Mouse (Mus musculus) kidney, adult 11 months (tissue): ENCODE results near the gene Actr10.

Source experiments
- DNase-seq: peaks from one replicate; pipeline ENCODE4 v3.0.0; 2022

Actr10 gene

DNA sequence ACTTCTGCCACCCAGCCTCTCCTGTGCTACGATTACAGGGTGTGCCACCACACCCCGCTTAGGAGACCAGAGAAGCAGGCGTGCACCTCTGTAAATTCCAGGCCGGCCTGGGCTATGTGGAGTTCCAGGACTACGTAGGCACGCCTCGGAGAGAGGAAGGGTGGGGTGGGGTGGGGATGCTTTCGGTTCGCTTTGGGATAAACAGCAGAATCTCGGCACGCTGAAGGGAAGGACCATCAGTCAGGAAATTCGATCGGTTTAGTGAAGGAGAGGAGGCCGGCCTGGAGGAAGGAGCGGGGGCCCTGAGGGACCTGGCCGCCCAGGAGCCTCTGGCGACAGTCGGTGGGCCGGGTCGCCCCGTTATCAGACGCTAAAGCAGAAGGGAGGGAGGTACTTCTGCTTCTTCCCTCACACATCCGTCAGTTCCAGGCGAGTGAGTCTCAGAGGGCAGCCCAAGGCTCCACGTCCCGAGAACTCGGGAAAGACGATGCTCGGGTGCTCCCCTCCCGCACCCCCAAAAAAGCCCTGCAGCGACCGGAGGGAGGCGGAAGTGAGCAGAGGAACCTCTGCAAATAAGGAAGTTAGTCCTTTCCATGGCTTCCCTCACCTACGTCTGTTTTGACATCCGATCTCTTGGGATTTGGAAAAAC is 30.6 kb downstream of the Actr10 start:
- peak; percentile 84 for DNase-seq

DNA sequence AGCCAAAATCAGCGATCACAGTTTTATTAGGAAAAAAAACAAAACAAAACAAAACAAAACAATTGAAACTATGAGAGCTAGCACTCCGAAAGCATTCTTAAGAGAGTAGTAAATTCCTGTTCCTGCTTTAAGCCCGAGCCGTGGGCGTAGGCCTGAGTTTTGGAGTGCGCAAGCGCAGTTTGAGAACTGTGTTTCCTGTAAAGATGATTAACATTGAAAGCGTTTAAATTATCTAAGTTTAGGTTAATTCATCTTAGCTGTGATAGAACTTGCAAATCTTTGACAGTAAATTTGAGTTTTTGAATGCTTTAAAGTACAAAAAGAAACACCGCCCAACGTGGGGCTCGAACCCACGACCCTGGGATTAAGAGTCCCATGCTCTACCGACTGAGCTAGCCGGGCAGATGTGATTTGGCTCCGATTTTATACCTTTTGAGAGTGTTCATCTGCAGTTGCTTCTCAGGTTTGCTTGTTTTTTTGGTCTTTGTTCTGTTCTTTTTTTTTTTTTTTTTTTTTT is 31.2 kb downstream of the Actr10 start:
- peak; percentile 86 for DNase-seq

DNA sequence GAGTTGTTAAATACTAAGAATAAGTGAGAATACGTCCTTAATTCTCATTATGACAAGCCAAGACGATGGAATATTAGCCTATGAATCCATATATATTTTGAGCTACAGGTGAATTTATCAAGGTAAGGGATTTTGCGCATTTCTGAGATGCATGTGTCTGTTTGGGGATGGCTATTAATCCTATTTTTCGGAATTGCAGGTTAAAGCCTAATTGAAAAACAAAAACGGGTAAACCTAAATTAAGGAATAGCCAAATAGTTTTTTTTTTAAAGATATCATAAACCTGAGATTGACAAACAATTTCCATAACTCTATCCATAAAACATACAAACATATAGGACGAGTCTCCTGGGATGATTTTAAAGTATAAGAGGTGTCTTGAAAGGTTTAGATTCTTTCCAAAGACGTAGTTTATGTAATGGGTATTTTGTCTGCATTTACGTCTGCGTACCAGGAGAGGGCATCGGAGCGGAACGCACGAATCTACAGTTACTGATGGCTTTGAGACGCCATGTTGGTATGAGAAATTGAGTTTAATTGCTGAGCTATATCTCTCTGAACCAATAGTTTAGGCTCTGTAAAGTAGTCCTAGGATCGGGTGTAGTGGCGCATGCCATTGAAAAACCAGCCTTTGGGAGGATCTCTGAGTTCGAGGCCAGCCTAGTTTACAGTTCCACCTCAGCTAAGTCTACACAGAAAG is 32.0 kb downstream of the Actr10 start:
- peak; percentile 52 for DNase-seq

DNA sequence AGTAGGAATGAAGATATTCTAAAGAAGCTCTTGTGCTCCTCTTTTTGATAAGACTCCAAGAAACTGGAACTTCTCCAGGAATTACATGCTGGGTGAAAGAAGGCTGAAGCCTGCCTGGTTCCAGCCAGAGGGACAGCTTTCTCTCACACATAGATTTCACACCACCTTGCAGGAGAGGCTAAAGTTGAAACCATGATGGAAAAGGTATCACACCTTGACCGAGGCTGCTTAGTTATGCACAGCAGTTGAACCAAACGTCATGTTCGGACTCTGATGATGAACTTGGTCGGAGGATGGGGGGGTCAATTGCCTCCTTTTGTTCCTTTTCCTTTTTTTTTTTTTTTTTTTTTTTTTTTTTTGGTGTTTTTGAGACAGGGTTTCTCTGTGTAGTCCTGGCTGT is 36.2 kb downstream of the Actr10 start:
- no peak for DNase-seq

DNA sequence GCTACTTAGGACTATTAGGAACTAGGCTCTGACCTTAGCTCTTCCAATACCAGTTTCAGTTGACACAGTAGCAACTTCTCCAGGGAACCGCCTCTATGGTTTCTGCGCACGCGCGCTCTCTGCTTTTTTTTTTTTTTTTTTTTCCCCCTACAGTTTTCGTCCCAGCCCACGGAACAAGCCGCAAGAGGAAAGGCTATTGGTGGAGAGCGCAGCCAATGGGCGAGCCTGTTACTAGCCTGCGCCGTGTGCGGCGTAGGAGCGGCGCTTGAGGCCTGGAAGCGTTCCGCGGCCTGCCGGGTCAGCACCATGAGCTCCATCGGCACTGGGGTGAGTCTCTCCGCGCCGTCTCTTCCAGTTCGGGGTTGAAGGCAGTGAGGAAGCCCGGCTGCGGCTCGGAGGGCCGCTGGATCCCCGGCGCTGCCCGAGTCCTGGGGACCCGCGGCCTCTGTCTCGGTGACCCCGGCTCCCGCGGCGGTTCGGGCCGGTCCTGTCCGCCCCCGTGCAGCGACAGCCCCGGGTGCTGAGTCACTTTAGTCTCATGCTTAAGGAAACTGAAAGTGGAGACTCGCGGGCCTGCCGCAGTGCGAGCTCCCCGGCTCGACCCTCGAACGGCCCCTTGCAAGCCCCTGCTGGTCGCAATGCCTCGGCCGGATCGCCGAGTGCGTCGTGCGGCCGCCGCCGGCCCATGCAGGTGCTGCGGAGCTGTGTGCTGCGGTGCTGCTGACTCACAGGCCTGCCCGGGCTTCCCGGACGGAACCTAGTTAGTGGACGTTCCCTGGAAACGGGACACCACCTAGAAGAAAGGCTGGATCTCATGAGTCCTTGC is 37.0 kb downstream of the Actr10 start, which contains the start of gene Psma3:
Gene Psma3 (plus strand): TSS at position 181 of the 826 bp plus-strand sequence.
- DNase-seq: peak; percentile 93

DNA sequence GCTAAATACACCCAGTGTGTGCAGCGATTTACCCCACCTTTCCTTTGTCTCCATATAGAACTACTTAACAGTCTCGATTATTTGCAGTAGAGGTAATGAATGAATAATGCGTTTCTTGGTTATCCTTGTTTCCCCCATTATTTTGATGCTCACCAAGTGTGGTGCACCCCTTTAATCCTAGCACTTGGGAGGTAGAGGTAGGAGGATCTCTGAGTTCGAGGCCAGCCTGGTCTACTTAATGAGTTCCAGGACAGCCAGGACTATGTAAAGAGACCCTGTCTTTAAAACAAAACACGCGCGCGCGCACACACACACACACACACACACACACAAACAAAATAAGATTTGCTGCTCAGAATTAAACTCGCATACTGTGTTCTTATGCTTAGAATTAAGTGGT is 37.7 kb downstream of the Actr10 start:
- no peak for DNase-seq

DNA sequence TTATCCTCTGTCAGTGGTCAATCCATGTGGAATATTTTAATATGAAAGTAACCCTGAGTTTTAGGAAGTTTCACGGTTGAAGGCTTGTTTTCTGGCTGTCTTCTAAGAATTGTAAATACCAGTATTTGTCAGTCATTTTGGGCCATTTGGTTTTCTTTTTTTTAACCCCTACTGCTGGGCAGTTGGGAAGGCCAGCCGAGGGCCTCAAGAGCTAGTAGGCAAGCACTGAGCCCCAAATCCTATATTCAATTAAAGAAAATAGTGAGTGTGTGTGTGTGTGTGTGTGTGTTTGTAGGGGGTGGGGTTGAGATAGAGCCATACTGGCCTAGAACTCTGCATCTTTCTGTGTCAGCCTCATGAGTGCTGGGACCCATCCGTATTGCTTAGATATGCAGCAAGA is 38.2 kb downstream of the Actr10 start:
- DNase-seq: no peak

DNA sequence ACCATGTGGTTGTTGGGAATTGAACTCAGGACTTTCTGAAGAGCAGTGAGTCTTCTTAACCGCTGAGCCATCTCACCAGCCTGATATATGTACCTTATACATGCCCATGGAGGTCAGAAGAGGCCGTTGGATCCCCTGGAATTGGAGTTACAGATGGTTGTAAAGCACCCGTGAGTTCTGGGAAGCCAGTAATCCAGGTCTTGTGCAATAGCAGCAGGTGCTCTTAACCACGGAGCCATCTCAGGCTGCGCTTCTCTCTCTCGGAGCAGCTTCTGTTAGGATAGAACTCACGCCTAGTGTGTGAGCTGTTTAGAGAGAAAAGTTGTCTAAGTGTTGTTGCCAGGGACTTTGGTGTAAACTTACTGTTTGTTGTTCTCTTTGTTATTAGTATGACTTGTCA is 40.7 kb downstream of the Actr10 start:
- DNase-seq: no peak

DNA sequence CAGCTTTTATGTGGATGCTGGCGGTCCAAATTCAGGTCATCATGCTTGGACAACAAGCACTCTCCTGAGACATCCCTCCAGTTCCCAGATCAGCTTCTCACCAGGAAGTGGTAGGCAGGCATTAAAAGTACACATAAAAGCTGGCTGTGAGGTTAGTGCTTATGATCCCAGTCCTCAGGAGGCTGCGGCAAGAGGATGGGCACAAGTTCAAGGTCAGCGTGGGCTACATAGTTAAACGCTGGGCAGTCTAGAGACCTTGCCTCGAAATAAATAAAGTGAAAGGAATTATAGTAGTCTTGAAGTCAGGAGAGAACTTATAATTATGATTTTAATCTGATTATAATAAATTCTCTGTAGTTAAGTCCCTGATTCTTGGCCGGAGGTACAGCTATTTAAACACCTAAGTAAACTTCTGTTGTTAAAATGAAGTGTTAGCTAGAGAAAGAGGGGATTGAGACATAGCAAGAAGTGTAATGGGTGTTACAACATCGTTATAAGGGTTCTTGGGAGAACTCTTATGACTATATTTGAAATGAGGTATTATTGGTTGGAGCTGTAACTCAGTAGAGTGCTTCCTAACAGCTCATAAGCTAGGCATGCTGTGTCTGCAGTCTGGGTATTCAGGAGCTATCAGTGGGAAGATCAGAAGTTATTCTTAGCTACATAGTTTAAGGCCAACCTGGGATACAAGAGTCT is 47.3 kb downstream of the Actr10 start:
- DNase-seq: no peak

DNA sequence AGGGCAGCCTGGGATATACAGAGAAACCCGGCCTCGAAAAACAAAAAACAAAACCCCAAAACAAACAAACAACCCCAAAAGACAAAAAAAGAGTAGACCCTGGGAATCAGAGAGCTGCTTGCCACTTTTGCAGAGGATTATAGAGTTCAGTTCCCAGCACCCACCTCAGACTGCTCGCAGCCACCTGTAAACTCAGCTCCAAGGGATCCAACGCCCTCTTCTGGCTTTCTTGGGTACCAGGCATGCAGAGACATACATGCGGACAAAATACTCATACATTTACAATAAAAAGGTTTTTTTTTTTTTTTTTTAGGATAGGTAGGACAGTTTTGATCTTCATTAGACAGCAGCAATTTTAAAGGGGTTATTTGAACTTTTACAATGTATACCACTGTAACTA is 59.6 kb downstream of the Actr10 start:
- DNase-seq: no peak

DNA sequence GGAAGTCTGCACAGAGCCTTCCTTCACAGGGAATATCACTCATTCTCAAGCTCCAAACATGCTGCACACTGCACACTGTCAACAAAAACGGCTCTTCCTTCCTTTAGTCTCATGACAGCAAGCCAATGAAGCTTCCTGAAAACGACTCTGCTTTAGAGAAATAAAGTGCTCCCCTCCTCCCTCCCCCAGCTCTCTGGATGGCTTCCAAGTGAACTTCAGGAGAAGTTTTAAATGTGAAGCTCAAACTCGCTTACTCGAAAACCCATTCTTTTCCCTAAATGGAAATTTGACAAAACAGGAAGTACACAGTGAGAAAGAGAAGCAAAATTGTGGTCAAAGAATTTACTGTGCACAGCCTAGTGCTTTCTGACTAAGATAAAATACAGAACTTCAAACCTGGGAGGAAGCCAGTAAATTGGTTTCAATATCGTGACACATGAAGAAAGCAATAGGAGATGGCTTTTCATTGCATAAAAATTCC is 61.8 kb downstream of the Actr10 start:
- DNase-seq: peak; percentile 47

DNA sequence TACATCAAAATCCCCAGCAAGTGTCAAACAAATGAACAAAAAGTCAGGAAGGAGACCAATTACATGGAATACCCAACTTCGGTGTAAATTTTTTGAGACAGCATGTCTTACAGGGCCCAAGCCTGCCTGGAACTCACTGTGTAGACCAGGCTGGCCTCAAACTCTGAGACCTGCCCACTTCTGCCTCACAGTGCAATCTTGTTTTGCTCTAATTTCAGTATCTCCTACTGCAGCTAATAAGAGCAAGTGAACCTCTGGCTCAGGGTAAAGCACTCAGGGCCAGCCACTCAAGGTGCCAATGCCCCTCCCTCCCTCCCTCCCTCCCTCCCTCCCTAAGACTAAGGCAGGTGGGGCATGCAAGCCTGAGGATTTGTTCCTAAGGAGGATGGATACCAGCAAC is 62.7 kb downstream of the Actr10 start:
- no peak for DNase-seq

DNA sequence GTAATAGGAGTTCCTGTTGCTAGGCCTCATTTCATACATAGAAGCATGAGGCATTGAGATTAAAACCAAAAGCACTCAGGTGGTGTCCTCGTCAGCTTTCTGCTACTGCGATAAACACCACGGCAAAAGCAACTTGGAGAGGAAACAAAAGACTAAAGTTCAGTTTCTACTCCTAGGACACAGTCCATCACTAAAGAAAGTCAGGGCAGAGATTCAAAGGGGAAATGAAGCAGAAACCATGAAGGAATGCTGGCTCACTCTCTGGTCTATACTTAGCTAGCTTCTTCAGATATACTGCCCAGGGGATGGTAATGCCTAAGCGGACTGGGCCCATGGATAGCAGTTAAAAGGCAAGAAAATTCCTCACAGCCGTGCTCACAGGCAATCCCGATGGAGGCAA is 63.8 kb downstream of the Actr10 start:
- DNase-seq: peak; percentile 57

DNA sequence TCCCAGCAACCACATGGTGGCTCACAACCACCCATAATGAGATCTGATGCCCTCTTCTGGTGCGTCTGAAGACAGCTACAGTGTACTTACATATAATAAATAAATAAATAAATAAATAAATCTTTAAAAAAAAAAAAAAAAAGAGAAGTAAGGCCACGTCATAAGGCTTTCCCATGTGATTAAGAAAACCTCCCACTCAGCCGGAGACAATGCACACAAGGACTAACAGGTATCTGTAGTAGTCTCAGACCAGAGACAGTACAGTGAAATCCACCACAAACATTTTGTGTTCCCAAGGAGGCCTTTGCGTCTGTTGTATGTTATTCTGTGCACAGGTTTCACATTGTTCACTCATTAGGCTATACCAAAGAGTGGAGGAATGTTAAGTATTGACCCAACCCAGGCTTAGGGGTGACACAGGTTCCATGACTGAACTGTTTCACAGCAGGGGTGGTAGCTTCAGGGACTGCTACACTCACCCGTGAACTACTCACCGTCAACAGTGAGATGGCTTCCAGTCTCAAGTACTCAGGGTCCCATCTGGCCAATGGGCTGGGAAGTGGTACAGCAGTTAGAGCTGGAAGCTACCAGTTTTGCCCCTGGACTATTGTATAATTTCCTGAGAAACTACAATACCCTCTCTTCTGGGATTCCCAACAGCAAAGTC is 66.2 kb downstream of the Actr10 start:
- DNase-seq: no peak

DNA sequence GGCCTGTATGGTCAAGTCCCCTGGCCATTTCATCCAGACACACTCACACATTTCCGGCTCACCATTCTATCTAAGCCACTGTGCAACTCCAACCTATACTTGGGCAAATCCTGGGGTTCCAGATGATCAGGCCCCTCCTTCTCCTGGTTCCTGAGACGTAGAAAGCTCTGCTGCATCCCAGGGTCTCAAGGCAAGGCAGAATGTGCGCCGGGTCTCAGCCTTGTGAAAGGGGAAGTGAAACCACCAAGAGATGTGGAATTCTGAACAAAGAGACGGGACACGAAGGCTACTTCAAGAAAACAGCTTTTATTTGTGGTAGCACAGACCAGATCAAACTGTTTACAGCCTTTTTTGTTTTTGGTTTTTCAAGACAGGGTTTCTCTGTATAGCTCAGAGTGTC is 68.5 kb downstream of the Actr10 start:
- no peak for DNase-seq

DNA sequence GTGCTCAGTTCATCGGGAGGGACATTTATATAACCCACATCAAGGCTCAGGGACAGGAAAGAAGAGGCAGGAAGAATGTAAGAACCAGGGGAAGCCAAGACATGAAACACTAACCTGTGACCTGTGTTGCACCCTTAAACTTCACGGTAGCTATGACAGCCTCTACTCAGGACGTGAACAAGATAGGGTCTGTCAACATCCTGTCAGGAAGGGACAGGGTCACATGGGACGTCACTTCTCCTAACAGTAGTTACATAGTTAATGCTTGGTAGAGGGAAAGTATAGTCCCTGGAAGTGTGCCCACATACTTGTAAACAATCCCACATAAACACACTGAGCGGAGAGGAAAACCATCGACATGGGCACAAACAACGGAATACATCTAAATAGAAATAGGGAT is 69.2 kb downstream of the Actr10 start:
- DNase-seq: no peak

DNA sequence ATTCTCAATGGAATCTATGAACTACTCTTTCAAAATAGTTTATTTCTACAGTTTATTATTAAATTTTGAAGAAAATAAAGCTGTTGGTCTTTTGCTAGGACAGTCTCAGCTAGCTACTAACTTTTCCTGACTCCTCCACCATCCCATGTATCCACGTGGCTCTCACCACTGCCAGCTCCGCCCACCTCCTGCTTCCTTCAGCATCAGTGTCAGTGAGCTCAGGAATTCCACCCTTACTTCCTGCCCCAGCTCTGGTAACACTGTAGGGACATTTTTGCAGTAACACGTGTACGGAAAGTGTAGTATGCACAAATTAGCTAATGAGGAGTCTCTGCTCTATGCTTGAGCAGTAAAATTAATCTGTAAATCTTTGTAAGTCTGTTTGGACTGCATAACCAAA is 72.1 kb downstream of the Actr10 start:
- DNase-seq: peak; percentile 53
